Mouse (Mus musculus) frontal cortex, postnatal 10 days (tissue): Measurements from ENCODE around the gene Olfr133.
"Not testable (repeated sequence)": the region's sequence is repeated elsewhere in the genome, so short reads cannot be mapped to it uniquely, and the experiment has no call there.

ENCODE experiments used
- DNase-seq, 2 experiments: peaks; one replicate each; pipeline ENCODE4 v3.0.0; 2022; ENCODE audit warnings: low spot score in 2 of 2, mixed read lengths in 1 of 2

Gene Olfr133

DNA sequence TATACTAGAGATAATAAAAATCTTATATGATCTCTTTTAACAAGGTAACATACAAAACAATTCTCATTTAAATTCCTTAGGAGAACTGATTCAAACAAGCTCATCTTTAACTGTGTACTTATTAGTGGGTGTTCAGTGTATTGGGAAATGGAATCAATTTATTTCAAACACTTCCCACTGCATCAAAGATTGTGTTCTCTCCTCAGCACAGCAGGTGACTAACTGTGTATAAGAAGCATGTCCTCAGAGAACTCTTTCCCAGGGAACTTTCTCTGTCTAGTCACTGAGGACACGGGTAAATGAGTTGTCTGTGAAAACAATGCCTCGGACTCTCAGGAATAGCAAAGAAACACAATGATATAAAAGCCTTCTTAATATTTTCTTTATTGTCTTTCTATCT is at the start of gene Olfr133:
Olfr133 (plus strand) TSS at position 301 of the 400 bp plus-strand sequence.
- no peak for DNase-seq

GRCm38 (mm10) chr17:38124199-38124598 is 20.9 kb upstream of the Olfr133 start:
- DNase-seq = not testable (repeated sequence)

DNA sequence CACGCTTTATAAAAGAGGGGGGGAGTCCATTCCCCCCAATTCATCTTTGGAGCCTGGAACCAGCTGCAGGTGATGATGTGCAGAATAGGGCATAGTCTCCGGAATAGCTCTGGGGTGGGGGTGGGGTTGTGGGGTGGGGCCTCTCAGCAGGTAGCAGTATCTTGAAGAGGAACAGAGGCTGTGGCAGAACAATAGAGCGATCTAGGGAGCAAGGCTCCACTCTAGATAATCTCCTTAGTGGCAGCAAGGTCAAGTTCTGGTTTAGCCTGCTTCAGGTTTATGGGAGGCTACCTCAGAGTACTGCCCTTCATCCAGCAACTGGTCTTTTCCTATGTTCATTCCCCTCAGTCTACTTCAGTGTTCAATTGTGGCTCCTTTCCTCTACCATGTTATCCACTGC is 19.7 kb upstream of the Olfr133 start:
- not testable (repeated sequence) for DNase-seq

DNA sequence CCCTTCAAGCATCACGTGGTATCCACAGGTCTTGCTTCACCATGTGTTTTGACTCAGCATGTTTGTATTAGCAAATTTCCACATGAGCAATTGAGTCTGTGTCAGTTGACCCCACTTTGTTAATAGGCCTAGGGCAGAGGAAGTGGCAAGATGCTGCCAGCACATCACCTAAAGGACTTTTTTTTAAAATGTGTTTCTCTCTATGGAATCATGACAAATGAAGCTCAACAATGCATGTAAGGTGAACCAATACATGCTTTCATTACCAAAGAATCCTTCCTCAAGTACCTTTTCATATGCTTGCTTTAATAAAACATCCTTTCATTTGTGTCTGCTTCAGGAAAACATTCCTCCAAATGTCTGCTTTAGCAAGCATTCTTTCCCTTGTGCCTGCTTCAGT is 10.7 kb upstream of the Olfr133 start, which contains the start of gene Olfr132:
Olfr132 (minus strand) TSS at position 101 of the 400 bp plus-strand sequence.
- no peak for DNase-seq

DNA sequence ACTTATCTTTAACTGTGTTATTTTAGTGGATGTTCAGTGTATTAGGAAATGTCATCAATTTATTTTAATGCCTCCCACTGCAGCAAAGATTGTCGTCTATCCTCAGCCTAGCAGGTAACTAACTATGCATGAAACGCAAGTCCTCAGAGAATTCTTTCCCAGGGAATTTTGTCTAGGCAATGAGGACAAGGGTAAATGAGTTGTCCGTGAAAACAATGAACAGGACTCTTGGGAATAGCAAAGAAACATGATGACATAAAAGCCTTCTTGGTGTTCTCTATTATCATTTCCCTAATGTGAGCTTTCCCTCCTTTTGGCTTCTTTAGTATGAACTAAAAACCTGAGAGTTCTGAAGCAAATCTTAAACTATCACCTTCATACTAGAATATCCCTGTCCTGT is 26.0 kb downstream of the Olfr133 start, which contains the start of gene Olfr134:
Olfr134 (plus strand) TSS at position 301 of the 400 bp plus-strand sequence.
- no peak for DNase-seq
